Mouse (Mus musculus) E14TG2a.4 (cell line): ENCODE data around the gene Sp3.

Source experiments
- CTCF ChIP-seq: conservative IDR thresholded peaks from 2 replicates; pipeline ENCODE4 v1.5.1; 2014; ENCODE audit warnings: low read length
- NANOG ChIP-seq: IDR thresholded peaks from 2 replicates; pipeline ENCODE4 v1.6.1; 2014; ENCODE audit warnings: borderline replicate concordance, low read length, mixed read lengths
- POU5F1 ChIP-seq: IDR thresholded peaks from 2 replicates; pipeline ENCODE4 v1.6.1; 2014; ENCODE audit warnings: low read length, borderline replicate concordance

DNA sequence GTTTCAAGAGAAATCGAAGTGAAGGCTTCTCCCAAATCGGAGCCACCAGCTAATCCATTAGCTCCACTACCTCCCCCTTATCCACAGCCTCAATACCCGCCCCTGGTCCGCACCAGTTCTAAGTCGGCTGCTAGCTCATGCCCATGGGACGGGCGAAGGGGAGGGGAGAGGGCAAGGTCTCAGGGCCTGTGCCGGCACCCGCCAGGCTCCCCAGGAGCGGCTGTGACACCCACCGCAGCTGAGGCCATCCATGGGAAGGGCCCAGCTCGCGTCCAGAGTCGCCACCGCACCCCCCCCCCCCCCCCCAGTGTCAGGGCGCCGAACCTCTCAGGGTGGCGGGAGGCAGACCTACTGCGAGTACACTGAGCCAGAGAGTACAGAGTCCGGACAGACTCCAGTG is 32.4 kb upstream of the Sp3 start:
- TF ChIP-seq CTCF, result no peak
- TF ChIP-seq POU5F1, result no peak
- TF ChIP-seq NANOG, result no peak
